Mouse (Mus musculus) embryonic facial prominence, embryonic 12.5 days (tissue): Measurements from ENCODE around the gene Rgs9. TPM values are rescaled to one million over a fixed set of nuclear protein-coding genes. Genes with fewer than 3 reads are reported as not detected.

Source experiments
- ATAC-seq: fragments of 200-750 bp; cut with Nextera tagmentation; 2 replicates; pipeline ENCODE4 v1.8.0; 2017; ENCODE audit not compliant: insufficient number of reproducible peaks, insufficient read depth, low FRiP score, low TSS enrichment
- H3K27ac ChIP-seq: fragments of 300-500 bp; sonication (generic); 2 replicates; pipeline ENCODE4 v1.5.1; 2016; ENCODE audit warnings: mild to moderate bottlenecking
- H3K27me3 ChIP-seq: fragments of 300-500 bp; sonication (generic); 2 replicates; pipeline ENCODE4 v1.6.1; 2016; ENCODE audit warnings: mild to moderate bottlenecking, moderate library complexity
- H3K36me3 ChIP-seq: fragments of 300-500 bp; sonication (generic); 2 replicates; pipeline ENCODE4 v1.6.1; 2016; ENCODE audit warnings: mild to moderate bottlenecking
- H3K4me1 ChIP-seq: fragments of 300-500 bp; sonication (generic); 2 replicates; pipeline ENCODE4 v1.6.1; 2016
- H3K4me2 ChIP-seq: fragments of 300-500 bp; sonication (generic); replicated peaks from 2 replicates; pipeline ENCODE4 v1.6.1; 2016; ENCODE audit warnings: mild to moderate bottlenecking, moderate library complexity
- H3K4me3 ChIP-seq: fragments of 300-500 bp; sonication (generic); 2 replicates; pipeline ENCODE4 v1.5.1; 2016; ENCODE audit warnings: mild to moderate bottlenecking
- H3K9ac ChIP-seq: fragments of 300-500 bp; sonication (generic); 2 replicates; pipeline ENCODE4 v1.6.1; 2016; ENCODE audit warnings: mild to moderate bottlenecking, moderate library complexity
- H3K9me3 ChIP-seq: fragments of 300-500 bp; sonication (generic); 2 replicates; pipeline ENCODE4 v1.6.1; 2016; ENCODE audit warnings: mild to moderate bottlenecking, moderate library complexity
- WGBS: fragments of 180-500 bp; shearing (Covaris S2); methylation state at CpG from one replicate; pipeline ENCODE4 v1.1.7; 2016; 5-methylcytosine and 5-hydroxymethylcytosine counted together
- polyA plus RNA-seq: library from polyadenylated mRNA; unstranded; fragments of >200 nt; fragmentation: Nextera tagmentation; extraction: Ambion mirVana; gene quantifications from 2 replicates; pipeline ENCODE4 v1.2.1, GENCODE M21; 2016

Gene Rgs9
- polyA plus RNA-seq, 1 experiment from 2014 or later: 1.9 TPM

- Histone ChIP-seq H3K27me3 (no peaks in the 10 kb centered on the region), H3K9me3 (no peaks in the 10 kb centered on the region), H3K4me1 (peaks cover 6% of the 10 kb centered on the region; the same call in 1 of the 2 replicates), H3K4me2 (peak overlapping the region; percentile 43), H3K36me3 (no peaks in the 10 kb centered on the region), H3K9ac (no peak overlapping the region), H3K4me3 (0 out of 2 replicates have a peak overlapping the region, but pooled peaks have one; percentile 16), H3K27ac (no peak overlapping the region)
- ATAC-seq: peak; percentile 29; the same call in 1 of the 2 replicates
- WGBS: 36% methylated on average over 16 of the region's 17 CpGs
These were observed 32.9 kb upstream of the Rgs9 start for GRCm38 (mm10) chr11:109330706-109331393.

- H3K36me3 ChIP-seq: no peaks in the 10 kb centered on the region
- H3K9ac ChIP-seq: no peak overlapping the region
- no peak overlapping the region for H3K4me2 ChIP-seq
- H3K9me3 ChIP-seq: no peaks in the 10 kb centered on the region
- ATAC-seq: no peak
- H3K4me1 ChIP-seq: peaks cover 6% of the 10 kb centered on the region; the same call in 1 of the 2 replicates
- no peak overlapping the region for H3K4me3 ChIP-seq
- no peak overlapping the region for H3K27ac ChIP-seq
- H3K27me3 ChIP-seq: no peaks in the 10 kb centered on the region
- 64% methylated on average over 4 of the region's 4 CpGs for WGBS
These were observed 31.4 kb upstream of the Rgs9 start for GRCm38 (mm10) chr11:109329331-109329730.

GRCm38 (mm10) chr11:109327952-109328351 is 30.0 kb upstream of the Rgs9 start:
- WGBS: 82% methylated on average over 10 of the region's 10 CpGs
- no peak overlapping the region for H3K27ac ChIP-seq
- H3K4me1 ChIP-seq: peaks cover 9% of the 10 kb centered on the region; the same call in 1 of the 2 replicates
- no peaks in the 10 kb centered on the region for H3K36me3 ChIP-seq
- no peaks in the 10 kb centered on the region for H3K9me3 ChIP-seq
- no peak overlapping the region for H3K4me2 ChIP-seq
- no peaks in the 10 kb centered on the region for H3K27me3 ChIP-seq
- no peak for ATAC-seq
- no peak overlapping the region for H3K4me3 ChIP-seq
- no peak overlapping the region for H3K9ac ChIP-seq

- 32% methylated on average over 3 of the region's 3 CpGs for WGBS
- Histone ChIP-seq H3K9ac (no peak overlapping the region), H3K4me3 (no peak overlapping the region), H3K27me3 (no peaks in the 10 kb centered on the region), H3K27ac (no peak overlapping the region), H3K4me2 (no peak overlapping the region), H3K9me3 (no peaks in the 10 kb centered on the region), H3K4me1 (peaks cover 9% of the 10 kb centered on the region; the same call in 1 of the 2 replicates), H3K36me3 (no peaks in the 10 kb centered on the region)
- ATAC-seq: no peak
These were observed 29.5 kb upstream of the Rgs9 start for GRCm38 (mm10) chr11:109327381-109327780.

GRCm38 (mm10) chr11:109326270-109326669 is 28.3 kb upstream of the Rgs9 start:
- H3K36me3 ChIP-seq: no peaks in the 10 kb centered on the region
- no peaks in the 10 kb centered on the region for H3K27me3 ChIP-seq
- no peak overlapping the region for H3K4me2 ChIP-seq
- 74% methylated on average over 13 of the region's 13 CpGs for WGBS
- no peaks in the 10 kb centered on the region for H3K9me3 ChIP-seq
- H3K4me1 ChIP-seq: peaks cover 6% of the 10 kb centered on the region; the same call in 1 of the 2 replicates
- no peak overlapping the region for H3K27ac ChIP-seq
- H3K4me3 ChIP-seq: no peak overlapping the region
- no peak overlapping the region for H3K9ac ChIP-seq
- no peak for ATAC-seq

GRCm38 (mm10) chr11:109320361-109320933 is 22.5 kb upstream of the Rgs9 start:
- no peaks in the 10 kb centered on the region for H3K27me3 ChIP-seq
- ATAC-seq: no peak
- H3K9ac ChIP-seq: no peak overlapping the region
- H3K9me3 ChIP-seq: no peaks in the 10 kb centered on the region
- H3K36me3 ChIP-seq: no peaks in the 10 kb centered on the region
- H3K4me3 ChIP-seq: no peak overlapping the region
- no peak overlapping the region for H3K4me2 ChIP-seq
- 49% methylated on average over 8 of the region's 8 CpGs for WGBS
- 0 out of 2 replicates have a peak, but pooled peaks cover 3% of the 10 kb centered on the region for H3K4me1 ChIP-seq
- no peak overlapping the region for H3K27ac ChIP-seq

GRCm38 (mm10) chr11:109319946-109320345 is 22.0 kb upstream of the Rgs9 start:
- Histone ChIP-seq H3K4me1 (0 out of 2 replicates have a peak, but pooled peaks cover 3% of the 10 kb centered on the region), H3K4me3 (no peak overlapping the region), H3K4me2 (no peak overlapping the region), H3K27me3 (no peaks in the 10 kb centered on the region), H3K9me3 (no peaks in the 10 kb centered on the region), H3K9ac (no peak overlapping the region), H3K36me3 (no peaks in the 10 kb centered on the region), H3K27ac (no peak overlapping the region)
- WGBS: 88% methylated on average over 5 of the region's 5 CpGs
- ATAC-seq: no peak

- ATAC-seq: no peak
- no peak overlapping the region for H3K4me3 ChIP-seq
- H3K27ac ChIP-seq: no peak overlapping the region
- H3K27me3 ChIP-seq: no peaks in the 10 kb centered on the region
- H3K9me3 ChIP-seq: no peaks in the 10 kb centered on the region
- no peak overlapping the region for H3K9ac ChIP-seq
- H3K36me3 ChIP-seq: no peaks in the 10 kb centered on the region
- H3K4me2 ChIP-seq: no peak overlapping the region
- 0 out of 2 replicates have a peak, but pooled peaks cover 3% of the 10 kb centered on the region for H3K4me1 ChIP-seq
- WGBS: 83% methylated on average over 4 of the region's 4 CpGs
These were observed 21.5 kb upstream of the Rgs9 start for GRCm38 (mm10) chr11:109319471-109319870.

GRCm38 (mm10) chr11:109316921-109317320 is 19.0 kb upstream of the Rgs9 start:
- no peaks in the 10 kb centered on the region for H3K36me3 ChIP-seq
- 39% methylated on average over 4 of the region's 4 CpGs for WGBS
- H3K4me1 ChIP-seq: no peaks in the 10 kb centered on the region
- no peak for ATAC-seq
- 0 out of 2 replicates have a peak, but pooled peaks cover 4% of the 10 kb centered on the region for H3K27me3 ChIP-seq
- H3K9me3 ChIP-seq: no peaks in the 10 kb centered on the region
- no peak overlapping the region for H3K4me3 ChIP-seq
- H3K4me2 ChIP-seq: no peak overlapping the region
- no peak overlapping the region for H3K27ac ChIP-seq
- H3K9ac ChIP-seq: no peak overlapping the region

GRCm38 (mm10) chr11:109311885-109312605 is 14.1 kb upstream of the Rgs9 start:
- H3K4me2 ChIP-seq: peak overlapping the region; percentile 56
- H3K4me3 ChIP-seq: peak overlapping the region; percentile 58
- no peaks in the 10 kb centered on the region for H3K9me3 ChIP-seq
- no peaks in the 10 kb centered on the region for H3K36me3 ChIP-seq
- ATAC-seq: peak; percentile 87
- WGBS: 12% methylated on average over 20 of the region's 20 CpGs
- peak overlapping the region; percentile 56; the same call in 1 of the 2 replicates for H3K9ac ChIP-seq
- H3K4me1 ChIP-seq: no peaks in the 10 kb centered on the region
- 0 out of 2 replicates have a peak, but pooled peaks cover 4% of the 10 kb centered on the region for H3K27me3 ChIP-seq
- peak overlapping the region; percentile 51 for H3K27ac ChIP-seq

GRCm38 (mm10) chr11:109305680-109306079 is 7.8 kb upstream of the Rgs9 start:
- H3K4me2 ChIP-seq: no peak overlapping the region
- H3K27me3 ChIP-seq: no peaks in the 10 kb centered on the region
- ATAC-seq: no peak
- no peak overlapping the region for H3K4me3 ChIP-seq
- no peaks in the 10 kb centered on the region for H3K36me3 ChIP-seq
- H3K9me3 ChIP-seq: no peaks in the 10 kb centered on the region
- H3K4me1 ChIP-seq: no peaks in the 10 kb centered on the region
- 79% methylated on average over 5 of the region's 5 CpGs for whole genome bisulfite sequencing
- no peak overlapping the region for H3K27ac ChIP-seq
- H3K9ac ChIP-seq: no peak overlapping the region
